Mouse (Mus musculus) adrenal gland, adult 8-10 months (tissue): ENCODE results near the gene Mcoln2. TPM values are rescaled to one million over a fixed set of nuclear protein-coding genes. Genes with fewer than 3 reads are reported as not detected.

Source experiments
- DNase-seq: peaks from one replicate; pipeline ENCODE4 v3.0.0; 2022
- total RNA-seq, 4 experiments: library from RNA; stranded (reverse); gene quantifications; 2 replicates each; pipeline ENCODE4 v1.2.4; 2022

Mcoln2 gene
- total RNA-seq, 4 experiments from 2014 or later, result 0.17 to 1.2 (median 0.63) TPM

GRCm38 (mm10) chr3:146228559-146229310 lies 79.1 kb downstream of the Mcoln2 start:
- DNase-seq, result no peak

GRCm38 (mm10) chr3:146232708-146233107 lies 83.1 kb downstream of the Mcoln2 start:
- no peak for DNase-seq

GRCm38 (mm10) chr3:146233741-146234140 lies 84.1 kb downstream of the Mcoln2 start:
- DNase-seq, result no peak

- no peak for DNase-seq
Measured at GRCm38 (mm10) chr3:146234530-146234929, 84.9 kb downstream of the Mcoln2 start.

- no peak for DNase-seq
Measured at GRCm38 (mm10) chr3:146236280-146236679, 86.6 kb downstream of the Mcoln2 start.

- DNase-seq, result no peak
Measured at GRCm38 (mm10) chr3:146237676-146238075, 88.0 kb downstream of the Mcoln2 start.

GRCm38 (mm10) chr3:146244630-146245029 lies 95.0 kb downstream of the Mcoln2 start:
- no peak for DNase-seq

Other genes starting within 250 kb of the Mcoln2 start
- gene Bcl10, start 227.0 kb upstream of the Mcoln2 start, total RNA-seq, result 10 to 100 TPM; 21.8 to 25.1 (median 23.4) TPM
- 10 to 100 TPM; 17.4 to 25.4 (median 22.4) TPM for gene 2410004B18Rik, start 211.8 kb upstream of the Mcoln2 start, total RNA-seq
- gene Syde2, start 162.0 kb upstream of the Mcoln2 start, total RNA-seq, result 1 to 10 TPM; 4.8 to 6.6 (median 5.6) TPM
- not detected for gene Wdr63, start 41.7 kb upstream of the Mcoln2 start, total RNA-seq
- under 1 TPM in 2 of 4 experiments, not detected in 2; 0.09 to 0.46 TPM for gene Mcoln3, start 32.4 kb upstream of the Mcoln2 start, total RNA-seq
- under 1 TPM in 3 of 4 experiments, not detected in 1; 0.19 to 0.32 (median 0.24) TPM for gene Lpar3, start 71.1 kb downstream of the Mcoln2 start, total RNA-seq